Mouse (Mus musculus) heart, postnatal 0 days (tissue): Measurements from ENCODE around the gene St14. TPM values are rescaled to one million over a fixed set of nuclear protein-coding genes. Genes with fewer than 3 reads are reported as not detected.

Experiments used
- ATAC-seq: fragments of 200-750 bp; cut with Nextera tagmentation; 2 replicates; pipeline ENCODE4 v1.8.0; 2017; ENCODE audit warnings: low read depth, moderate number of reproducible peaks, moderate library complexity; ENCODE audit not compliant: insufficient read depth
- DNase-seq: peaks from one replicate; pipeline ENCODE4 v3.0.0-alpha.2; 2016; ENCODE audit warnings: low spot score
- H3K27ac ChIP-seq: fragments of 300-500 bp; sonication (generic); 2 replicates; pipeline ENCODE4 v1.5.1; 2014; ENCODE audit warnings: low read depth, mild to moderate bottlenecking
- H3K27me3 ChIP-seq: fragments of 300-500 bp; sonication (generic); 2 replicates; pipeline ENCODE4 v1.6.1; 2014; ENCODE audit warnings: low read length, mixed read lengths; ENCODE audit not compliant: control insufficient read depth, insufficient read depth
- H3K36me3 ChIP-seq: fragments of 300-500 bp; sonication (generic); replicated peaks from 2 replicates; pipeline ENCODE4 v1.6.1; 2014; ENCODE audit warnings: low read length, mixed read lengths; ENCODE audit not compliant: control insufficient read depth, insufficient read depth
- H3K4me1 ChIP-seq: fragments of 300-500 bp; sonication (generic); 2 replicates; pipeline ENCODE4 v1.6.1; 2014; ENCODE audit warnings: antibody characterized with exemption; ENCODE audit not compliant: control insufficient read depth, insufficient read depth
- H3K4me2 ChIP-seq: fragments of 300-500 bp; sonication (generic); 2 replicates; pipeline ENCODE4 v1.6.1; 2014; ENCODE audit warnings: low read depth, mild to moderate bottlenecking, low read length, moderate library complexity
- H3K4me3 ChIP-seq: fragments of 300-500 bp; sonication (generic); 2 replicates; pipeline ENCODE4 v1.5.1; 2014; ENCODE audit warnings: low read depth, low read length
- H3K9ac ChIP-seq: fragments of 300-500 bp; sonication (generic); replicated peaks from 2 replicates; pipeline ENCODE4 v1.6.1; 2014; ENCODE audit warnings: low read depth, low read length, mixed read lengths
- H3K9me3 ChIP-seq: fragments of 300-500 bp; sonication (generic); replicated peaks from 2 replicates; pipeline ENCODE4 v1.6.1; 2016; ENCODE audit warnings: low read length; ENCODE audit not compliant: control insufficient read depth
- CTCF ChIP-seq: IDR thresholded peaks from 2 replicates; pipeline ENCODE4 v1.5.1; 2016; ENCODE audit warnings: antibody characterized with exemption, control low read depth, low read depth
- EP300 ChIP-seq: IDR thresholded peaks from 2 replicates; pipeline ENCODE4 v1.6.1; 2016; ENCODE audit warnings: antibody characterized with exemption, low read depth
- WGBS: fragments of 180-500 bp; shearing (Covaris S2); extraction: QIAGEN DNeasy Blood & Tissue Kit; methylation state at CpG from one replicate; pipeline ENCODE4 v1.1.7; 2014; 5-methylcytosine and 5-hydroxymethylcytosine counted together
- polyA plus RNA-seq: library from polyadenylated mRNA; unstranded; fragments of >200 nt; fragmentation: Nextera tagmentation; extraction: Ambion mirVana; gene quantifications from 2 replicates; pipeline ENCODE4 v1.2.1, GENCODE M21; 2015
- total RNA-seq: library from RNA; depleted of rRNA; stranded (reverse); fragments of >200 nt; gene quantifications from 2 replicates; pipeline ENCODE4 v1.2.3, GENCODE M21; 2014; ENCODE audit warnings: low replicate concordance

The St14 gene
- total and polyA plus RNA-seq, 2 experiments from 2014 or later = 0.23 to 3.3 TPM

GRCm38 (mm10) chr9:31088883-31089282, 42.8 kb downstream of the St14 start:
- H3K36me3 ChIP-seq = no peaks in the 10 kb centered on the region
- H3K27ac ChIP-seq = no peak overlapping the region
- H3K4me1 ChIP-seq = no peaks in the 10 kb centered on the region
- no peak for DNase-seq
- no peak overlapping the region for H3K4me2 ChIP-seq
- no peak overlapping the region for H3K4me3 ChIP-seq
- H3K9ac ChIP-seq = no peak overlapping the region
- no peak for ATAC-seq
- no peaks in the 10 kb centered on the region for H3K9me3 ChIP-seq
- H3K27me3 ChIP-seq = peaks cover 16% of the 10 kb centered on the region; the same call in 1 of the 2 replicates
- 78% methylated on average over 4 of the region's 4 CpGs for WGBS
- TF ChIP-seq CTCF (no peak), EP300 (no peak)

GRCm38 (mm10) chr9:31088116-31088515, 43.5 kb downstream of the St14 start:
- ATAC-seq (no peak), DNase-seq (no peak)
- Histone ChIP-seq H3K27me3 (peaks cover 16% of the 10 kb centered on the region; the same call in 1 of the 2 replicates), H3K9me3 (no peaks in the 10 kb centered on the region), H3K9ac (no peak overlapping the region), H3K27ac (no peak overlapping the region), H3K4me2 (no peak overlapping the region), H3K4me1 (no peaks in the 10 kb centered on the region), H3K4me3 (no peak overlapping the region), H3K36me3 (no peaks in the 10 kb centered on the region)
- WGBS = 65% methylated on average over 3 of the region's 3 CpGs
- no peak for TF ChIP-seq EP300
- TF ChIP-seq CTCF = no peak

GRCm38 (mm10) chr9:31087466-31087865, 44.2 kb downstream of the St14 start:
- TF ChIP-seq CTCF = no peak
- TF ChIP-seq EP300 = no peak
- no peaks in the 10 kb centered on the region for H3K4me1 ChIP-seq
- H3K4me3 ChIP-seq = no peak overlapping the region
- no peak overlapping the region for H3K27ac ChIP-seq
- H3K9me3 ChIP-seq = no peaks in the 10 kb centered on the region
- ATAC-seq = no peak
- H3K27me3 ChIP-seq = peaks cover 16% of the 10 kb centered on the region; the same call in 1 of the 2 replicates
- 72% methylated on average over 4 of the region's 4 CpGs for WGBS
- H3K36me3 ChIP-seq = no peaks in the 10 kb centered on the region
- no peak overlapping the region for H3K4me2 ChIP-seq
- H3K9ac ChIP-seq = no peak overlapping the region
- no peak for DNase-seq

- Histone ChIP-seq H3K9ac (no peak overlapping the region), H3K4me2 (no peak overlapping the region), H3K4me3 (no peak overlapping the region), H3K9me3 (no peaks in the 10 kb centered on the region), H3K27me3 (peaks cover 16% of the 10 kb centered on the region; the same call in 1 of the 2 replicates), H3K36me3 (no peaks in the 10 kb centered on the region), H3K4me1 (no peaks in the 10 kb centered on the region), H3K27ac (no peak overlapping the region)
- DNase-seq (no peak), ATAC-seq (no peak)
- 79% methylated on average over 7 of the region's 7 CpGs for WGBS
- TF ChIP-seq EP300 (no peak), CTCF (no peak)
These were observed 44.9 kb downstream of the St14 start for GRCm38 (mm10) chr9:31086754-31087145.

- no peak overlapping the region for H3K27ac ChIP-seq
- ATAC-seq = no peak; the same call in 1 of the 2 replicates
- DNase-seq = peak; percentile 74
- no peak overlapping the region for H3K4me3 ChIP-seq
- H3K9me3 ChIP-seq = no peaks in the 10 kb centered on the region
- TF ChIP-seq EP300 = no peak
- TF ChIP-seq CTCF = peak; percentile 75
- no peaks in the 10 kb centered on the region for H3K36me3 ChIP-seq
- H3K27me3 ChIP-seq = peaks cover 16% of the 10 kb centered on the region; the same call in 1 of the 2 replicates
- no peaks in the 10 kb centered on the region for H3K4me1 ChIP-seq
- 17% methylated on average over 10 of the region's 10 CpGs for WGBS
- no peak overlapping the region for H3K4me2 ChIP-seq
- no peak overlapping the region for H3K9ac ChIP-seq
These were observed 45.4 kb downstream of the St14 start for GRCm38 (mm10) chr9:31086085-31086753.

GRCm38 (mm10) chr9:31085556-31085955, 46.1 kb downstream of the St14 start:
- WGBS = 74% methylated on average over 5 of the region's 5 CpGs
- DNase-seq = no peak
- no peaks in the 10 kb centered on the region for H3K4me1 ChIP-seq
- TF ChIP-seq EP300 (no peak), CTCF (no peak)
- no peak overlapping the region for H3K4me3 ChIP-seq
- H3K27me3 ChIP-seq = peaks cover 16% of the 10 kb centered on the region; the same call in 1 of the 2 replicates
- no peak overlapping the region for H3K27ac ChIP-seq
- no peaks in the 10 kb centered on the region for H3K36me3 ChIP-seq
- no peak overlapping the region for H3K9ac ChIP-seq
- no peak overlapping the region for H3K4me2 ChIP-seq
- no peak for ATAC-seq
- no peaks in the 10 kb centered on the region for H3K9me3 ChIP-seq
